Mouse (Mus musculus): Measurements from ENCODE around the gene Kit. TPM values are rescaled to one million over a fixed set of nuclear protein-coding genes. Genes with fewer than 3 reads are reported as not detected.
A peak's percentile ranks its signal among the peaks of the same experiment; 100 is the strongest.

The Kit gene
- 47.2 and 48.1 TPM in 2 replicates for polyA plus RNA-seq (2015; fragmentation: Nextera tagmentation; extraction: Ambion mirVana)

DNA sequence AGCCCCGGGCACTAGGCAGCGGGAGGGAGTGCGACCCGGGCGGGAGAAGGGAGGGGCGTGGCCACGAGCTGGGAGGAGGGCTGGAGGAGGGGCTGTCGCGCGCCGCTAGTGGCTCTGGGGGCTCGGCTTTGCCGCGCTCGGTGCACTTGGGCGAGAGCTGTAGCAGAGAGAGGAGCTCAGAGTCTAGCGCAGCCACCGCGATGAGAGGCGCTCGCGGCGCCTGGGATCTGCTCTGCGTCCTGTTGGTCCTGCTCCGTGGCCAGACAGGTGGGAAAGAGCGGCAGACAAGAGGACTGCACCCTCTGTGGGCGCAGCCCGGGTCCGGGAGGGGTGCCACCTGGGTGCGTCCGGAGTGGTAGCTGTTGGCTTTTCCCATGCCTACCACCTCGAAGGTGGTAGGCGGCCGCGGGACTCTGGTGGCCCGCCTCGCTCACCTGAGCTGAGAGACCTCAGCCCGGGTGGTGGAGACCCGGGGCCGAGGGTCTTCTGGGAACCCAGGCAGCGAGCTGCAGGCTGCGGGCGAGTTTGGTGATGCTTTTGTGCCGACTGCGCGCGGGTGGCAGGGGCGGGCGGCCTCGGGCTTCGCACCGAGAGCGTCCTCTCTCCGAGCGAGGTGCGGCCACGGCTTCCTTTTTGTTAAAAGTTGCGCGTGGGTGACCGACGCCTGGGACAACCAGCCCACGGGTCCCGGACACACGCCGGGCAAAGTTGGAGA, at the start of gene Kit:
Gene Kit (plus strand): TSS at position 65 of the 715 bp plus-strand sequence.
- Histone ChIP-seq H3K9me3 (no peaks in the 10 kb centered on the region), H3K9ac (peak within 1 kb of the TSS; percentile 89), H3K36me3 (no peaks in the 10 kb centered on the region), H3K4me1 (replicated peaks) (peaks cover 33% of the 10 kb centered on the region), H3K4me3 (peak within 1 kb of the TSS; percentile 76), H3K27ac (replicated peaks) (peak within 1 kb of the TSS; percentile 88), H3K4me2 (peak within 1 kb of the TSS; percentile 85), H3K27me3 (no peaks in the 10 kb centered on the region; the same call in 1 of the 2 replicates)
- ATAC-seq (ENCODE audit: low read depth): peak; percentile 94
- WGBS: under 1% methylated on average over 59 of the region's 65 CpGs

DNA sequence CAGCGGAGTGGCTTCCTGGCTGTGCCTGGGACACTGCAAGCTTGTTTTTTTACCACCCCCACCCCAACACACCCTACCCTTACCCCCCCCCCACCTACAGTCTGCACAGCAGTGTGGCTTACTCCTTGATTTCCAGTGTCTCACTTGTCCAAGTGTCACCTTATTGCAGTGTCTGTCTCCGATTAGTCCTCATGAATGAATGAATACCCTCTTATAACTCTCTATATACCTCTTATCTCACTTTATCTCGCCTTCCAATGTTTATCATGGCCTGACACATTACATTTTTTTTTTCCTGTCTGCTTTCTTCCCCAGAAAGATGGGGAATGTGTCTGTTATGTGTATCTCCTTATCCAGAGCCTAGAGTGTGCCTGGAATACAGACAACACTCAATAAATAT, 38.6 kb upstream of the Kit start:
- Histone ChIP-seq H3K36me3 (no peaks in the 10 kb centered on the region), H3K9ac (no peak overlapping the region), H3K4me1 (replicated peaks) (peaks cover 10% of the 10 kb centered on the region), H3K4me3 (no peak overlapping the region), H3K9me3 (no peaks in the 10 kb centered on the region), H3K4me2 (no peak overlapping the region), H3K27ac (replicated peaks) (no peak overlapping the region), H3K27me3 (no peaks in the 10 kb centered on the region)
- no peak for ATAC-seq (ENCODE audit: low read depth)
- 82% methylated on average over 3 of the region's 3 CpGs for WGBS

DNA sequence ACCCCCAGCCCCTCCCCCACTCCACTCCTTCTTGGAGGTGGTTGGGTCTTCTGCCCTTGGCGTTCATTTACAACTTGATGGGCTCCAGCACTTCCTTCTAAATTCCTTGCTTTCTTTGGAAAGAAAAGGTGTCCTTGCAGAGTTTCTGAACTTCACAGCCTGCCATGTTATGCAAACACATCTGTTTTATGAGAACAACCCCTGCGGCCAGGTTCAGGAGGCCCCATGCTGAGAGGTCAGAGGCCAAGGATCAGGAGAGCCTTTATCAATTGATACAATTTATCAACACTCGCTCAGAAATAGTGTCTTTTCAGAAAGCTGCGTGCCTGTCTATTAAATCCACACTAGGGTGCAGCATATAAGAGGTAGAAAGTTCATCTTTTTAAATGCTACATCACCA, 37.0 kb upstream of the Kit start:
- 33% methylated on average over 4 of the region's 4 CpGs for WGBS
- ATAC-seq (ENCODE audit: low read depth): no peak
- H3K4me1 ChIP-seq (replicated peaks): peaks cover 10% of the 10 kb centered on the region

DNA sequence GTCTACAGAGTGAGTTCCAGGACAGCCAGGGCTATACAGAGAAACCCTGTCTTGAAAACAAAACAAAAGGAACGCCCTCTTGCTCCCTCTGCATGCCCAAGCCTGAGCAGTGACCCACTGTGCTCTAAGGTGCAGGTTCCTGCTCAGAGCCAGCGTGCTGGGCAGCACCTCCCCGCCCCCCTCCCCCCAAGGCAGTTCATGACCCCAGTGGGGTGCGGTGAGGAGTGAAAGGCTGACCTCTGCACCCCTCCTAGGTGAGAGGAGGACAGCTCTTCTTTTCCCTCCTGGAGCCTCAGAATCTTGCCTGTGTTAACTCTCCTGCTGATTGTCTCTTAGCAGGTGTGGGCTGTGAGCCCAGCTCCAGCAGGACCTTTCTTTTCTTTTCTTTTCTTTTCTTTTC, 36.3 kb upstream of the Kit start:
- Histone ChIP-seq H3K27ac (replicated peaks) (no peak overlapping the region), H3K36me3 (no peaks in the 10 kb centered on the region), H3K27me3 (no peaks in the 10 kb centered on the region), H3K4me3 (no peak overlapping the region), H3K9ac (no peak overlapping the region), H3K4me2 (no peak overlapping the region), H3K9me3 (no peaks in the 10 kb centered on the region), H3K4me1 (replicated peaks) (peaks cover 10% of the 10 kb centered on the region)
- no peak for ATAC-seq (ENCODE audit: low read depth)
- WGBS: 24% methylated on average over 4 of the region's 4 CpGs

More for the DNA sequence above, 37.0 kb upstream of the Kit start:
- Histone ChIP-seq H3K4me2 (no peak overlapping the region), H3K27ac (replicated peaks) (no peak overlapping the region), H3K36me3 (no peaks in the 10 kb centered on the region), H3K27me3 (no peaks in the 10 kb centered on the region), H3K9ac (no peak overlapping the region), H3K4me3 (no peak overlapping the region), H3K9me3 (no peaks in the 10 kb centered on the region)

DNA sequence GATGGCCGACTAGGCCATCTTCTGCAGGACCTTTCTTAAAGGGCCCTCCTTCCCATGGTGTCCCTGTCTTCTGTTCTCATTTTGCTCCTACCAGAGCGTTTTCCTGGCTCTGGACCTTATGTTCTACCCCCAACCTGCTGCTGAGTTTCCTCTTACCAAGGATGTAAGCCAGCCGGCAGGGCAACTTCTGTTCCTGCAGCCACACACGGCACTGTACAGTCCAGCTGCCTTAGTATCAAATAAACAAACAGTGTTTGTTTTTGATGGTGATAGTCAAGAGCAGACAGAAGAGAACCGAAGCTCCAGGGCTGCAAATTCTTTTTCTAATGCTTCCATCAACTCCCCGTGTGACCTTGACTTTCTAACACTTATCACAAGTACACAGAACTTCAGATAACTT, 35.6 kb upstream of the Kit start:
- no peak overlapping the region for H3K4me3 ChIP-seq
- no peak for ATAC-seq (ENCODE audit: low read depth)
- no peaks in the 10 kb centered on the region for H3K36me3 ChIP-seq
- no peak overlapping the region for H3K27ac ChIP-seq (replicated peaks)
- H3K9me3 ChIP-seq: no peaks in the 10 kb centered on the region
- H3K27me3 ChIP-seq: no peaks in the 10 kb centered on the region
- no peak overlapping the region for H3K4me2 ChIP-seq
- H3K9ac ChIP-seq: no peak overlapping the region
- 41% methylated on average over 6 of the region's 6 CpGs for WGBS
- H3K4me1 ChIP-seq (replicated peaks): peaks cover 10% of the 10 kb centered on the region

DNA sequence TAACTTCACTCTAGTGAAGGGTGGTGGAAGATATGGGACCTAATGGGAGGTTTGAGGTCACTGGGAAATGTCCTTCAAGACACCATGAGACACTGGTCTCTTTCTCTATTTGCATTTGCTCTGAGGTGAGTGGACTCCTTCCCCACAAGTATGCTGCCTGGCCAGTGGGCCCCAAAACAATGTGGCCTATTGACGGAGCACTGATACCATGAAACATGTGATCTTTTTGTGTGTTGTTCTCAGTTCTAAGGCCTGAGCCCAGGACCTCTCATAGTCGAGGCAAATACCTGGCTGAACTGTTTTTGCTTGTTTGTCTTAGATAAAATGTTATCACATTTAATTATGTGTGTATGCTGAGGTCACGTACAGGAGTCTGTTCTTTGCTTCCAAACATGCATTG, 31.0 kb upstream of the Kit start:
- Histone ChIP-seq H3K4me1 (replicated peaks) (no peaks in the 10 kb centered on the region), H3K27ac (replicated peaks) (no peak overlapping the region), H3K4me2 (no peak overlapping the region), H3K9ac (no peak overlapping the region), H3K36me3 (no peaks in the 10 kb centered on the region), H3K4me3 (no peak overlapping the region), H3K27me3 (no peaks in the 10 kb centered on the region), H3K9me3 (no peaks in the 10 kb centered on the region)
- WGBS: 78% methylated on average over 3 of the region's 3 CpGs
- ATAC-seq (ENCODE audit: low read depth): no peak

DNA sequence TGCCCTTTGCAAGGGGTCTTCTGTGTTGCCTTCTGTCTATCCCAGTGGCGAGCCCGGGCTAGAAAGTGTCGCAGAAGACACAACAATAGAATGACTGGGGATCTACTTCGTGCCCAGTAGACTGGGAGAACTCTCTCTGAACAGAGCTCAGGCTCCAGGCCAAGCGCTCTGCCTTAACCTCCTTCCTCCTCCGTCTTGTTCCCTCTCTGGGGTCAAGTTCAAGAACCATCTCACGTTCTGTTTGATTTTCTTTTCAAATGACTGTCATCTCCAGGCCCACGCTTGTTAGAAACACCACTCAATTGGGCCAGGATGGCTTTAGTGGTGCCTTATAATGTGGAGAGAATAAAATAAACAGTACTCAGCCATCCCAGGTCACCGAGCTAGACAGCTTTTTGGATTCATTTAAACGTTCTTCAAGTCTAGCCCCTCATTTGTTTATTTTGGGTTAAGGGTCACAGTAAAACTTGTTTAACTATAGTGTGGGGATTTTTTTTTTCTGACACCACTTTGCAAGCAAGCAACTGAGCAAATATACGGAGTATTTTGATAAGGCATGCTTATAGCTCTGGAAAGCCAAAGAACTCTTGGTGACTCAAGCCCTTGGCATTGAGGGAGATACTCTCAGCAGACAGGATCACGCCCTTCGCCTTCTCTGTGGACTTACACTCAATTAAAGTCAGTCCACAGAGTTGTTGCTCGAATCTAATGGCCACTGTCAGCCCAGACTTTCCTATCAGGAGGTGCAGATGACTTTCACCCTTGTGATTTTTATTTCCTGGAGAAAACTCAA, 30.0 kb upstream of the Kit start:
- Histone ChIP-seq H3K4me2 (no peak overlapping the region), H3K9me3 (no peaks in the 10 kb centered on the region), H3K9ac (no peak overlapping the region), H3K4me1 (replicated peaks) (no peaks in the 10 kb centered on the region), H3K4me3 (no peak overlapping the region), H3K27me3 (no peaks in the 10 kb centered on the region), H3K27ac (replicated peaks) (no peak overlapping the region), H3K36me3 (no peaks in the 10 kb centered on the region)
- no peak for ATAC-seq (ENCODE audit: low read depth)
- WGBS: 78% methylated on average over 14 of the region's 14 CpGs

DNA sequence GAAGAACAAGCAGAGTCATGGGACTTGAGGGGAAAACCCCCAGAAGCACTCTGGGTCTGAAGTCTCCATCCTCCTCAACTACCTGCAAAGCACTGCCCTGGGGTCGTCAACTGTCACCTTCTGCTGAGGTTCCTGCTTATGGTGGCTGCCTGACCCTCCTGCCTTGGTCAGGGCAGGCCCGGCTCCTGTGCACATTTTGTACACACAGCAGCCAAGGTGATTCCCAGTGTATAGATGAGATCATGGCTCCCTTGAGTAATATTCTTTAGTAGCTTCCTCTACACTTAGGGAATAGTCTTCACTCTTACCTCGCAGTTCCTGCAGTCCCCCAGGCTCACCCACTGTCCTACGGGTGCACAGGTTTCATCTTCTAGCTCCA, 29.5 kb upstream of the Kit start:
- H3K4me1 ChIP-seq (replicated peaks): no peaks in the 10 kb centered on the region
- H3K4me2 ChIP-seq: no peak overlapping the region
- H3K9me3 ChIP-seq: no peaks in the 10 kb centered on the region
- H3K27ac ChIP-seq (replicated peaks): no peak overlapping the region
- H3K36me3 ChIP-seq: no peaks in the 10 kb centered on the region
- no peaks in the 10 kb centered on the region for H3K27me3 ChIP-seq
- H3K4me3 ChIP-seq: no peak overlapping the region
- ATAC-seq (ENCODE audit: low read depth): no peak
- no peak overlapping the region for H3K9ac ChIP-seq
- 84% methylated on average over 4 of the region's 4 CpGs for WGBS

DNA sequence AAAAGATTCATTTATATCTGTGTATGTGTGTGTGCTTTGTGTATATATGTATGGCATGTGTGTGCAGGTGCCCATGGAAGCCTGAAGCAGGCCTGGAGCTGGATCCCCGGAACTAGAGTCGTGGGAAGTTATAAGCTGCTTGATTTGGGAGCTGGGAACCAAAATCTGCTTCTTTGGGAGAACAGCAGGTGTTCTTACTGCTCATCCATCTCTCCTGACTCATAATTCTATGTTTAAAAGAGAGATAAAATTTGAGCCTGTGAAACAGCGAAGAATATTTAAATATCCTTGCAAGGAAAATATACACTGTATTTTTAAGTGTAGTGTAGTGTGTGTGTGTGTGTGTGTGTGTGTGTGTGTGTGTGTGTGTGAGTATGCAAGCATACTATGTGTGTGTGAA, 21.7 kb upstream of the Kit start:
- Histone ChIP-seq H3K27me3 (no peaks in the 10 kb centered on the region), H3K36me3 (no peaks in the 10 kb centered on the region), H3K4me2 (no peak overlapping the region), H3K4me3 (no peak overlapping the region), H3K4me1 (replicated peaks) (no peaks in the 10 kb centered on the region), H3K9me3 (no peaks in the 10 kb centered on the region), H3K9ac (no peak overlapping the region), H3K27ac (replicated peaks) (no peak overlapping the region)
- no peak for ATAC-seq (ENCODE audit: low read depth)
- 95% methylated on average over 3 of the region's 3 CpGs for WGBS

DNA sequence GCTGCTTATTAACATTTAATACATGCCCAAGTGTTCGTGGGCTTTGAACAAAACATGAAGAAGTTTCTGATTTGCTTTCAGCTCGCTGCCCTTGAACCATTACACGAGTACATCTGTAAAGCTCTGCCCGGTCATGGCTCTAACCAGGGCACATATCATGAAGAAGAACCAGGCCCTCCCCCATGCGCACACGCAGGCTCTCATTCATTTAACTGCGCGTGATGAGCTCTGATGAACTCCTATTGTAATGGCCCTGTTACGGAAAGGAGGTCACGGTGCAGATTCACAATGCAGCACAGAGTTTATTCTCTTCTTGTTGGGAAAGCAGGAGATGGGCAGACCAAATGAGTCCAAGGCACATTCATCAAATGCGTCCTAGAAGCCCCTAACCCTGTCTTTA, 17.1 kb upstream of the Kit start:
- Histone ChIP-seq H3K27me3 (no peaks in the 10 kb centered on the region), H3K4me2 (no peak overlapping the region), H3K9me3 (no peaks in the 10 kb centered on the region), H3K36me3 (no peaks in the 10 kb centered on the region), H3K4me1 (replicated peaks) (no peaks in the 10 kb centered on the region), H3K4me3 (no peak overlapping the region), H3K27ac (replicated peaks) (no peak overlapping the region), H3K9ac (no peak overlapping the region)
- WGBS: 56% methylated on average over 11 of the region's 11 CpGs
- ATAC-seq (ENCODE audit: low read depth): no peak

DNA sequence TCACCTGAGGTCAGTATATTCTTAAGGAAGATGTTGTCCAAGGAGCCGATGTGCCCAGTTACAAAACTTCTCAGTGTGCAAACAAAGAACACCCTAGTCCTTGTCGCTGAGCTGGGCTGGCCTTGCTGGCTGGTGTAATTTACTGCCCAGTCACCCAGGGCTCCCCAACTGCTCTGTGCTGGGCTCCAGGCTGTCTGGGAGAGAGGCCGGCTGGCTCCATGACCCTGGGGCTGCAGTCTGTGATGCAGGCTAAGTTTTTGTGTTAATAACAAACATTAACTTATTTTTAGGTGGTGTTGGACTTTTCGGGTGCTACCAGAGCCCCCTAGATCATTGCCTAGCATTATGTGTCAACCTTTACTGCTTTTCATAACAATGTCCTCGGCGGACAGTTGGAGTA, 15.4 kb upstream of the Kit start:
- H3K4me1 ChIP-seq (replicated peaks): no peaks in the 10 kb centered on the region
- no peak for ATAC-seq (ENCODE audit: low read depth)
- no peaks in the 10 kb centered on the region for H3K36me3 ChIP-seq
- WGBS: 38% methylated on average over 6 of the region's 6 CpGs
- H3K9ac ChIP-seq: no peak overlapping the region
- no peak overlapping the region for H3K4me3 ChIP-seq
- no peaks in the 10 kb centered on the region for H3K27me3 ChIP-seq
- H3K27ac ChIP-seq (replicated peaks): no peak overlapping the region
- H3K9me3 ChIP-seq: no peaks in the 10 kb centered on the region
- no peak overlapping the region for H3K4me2 ChIP-seq

DNA sequence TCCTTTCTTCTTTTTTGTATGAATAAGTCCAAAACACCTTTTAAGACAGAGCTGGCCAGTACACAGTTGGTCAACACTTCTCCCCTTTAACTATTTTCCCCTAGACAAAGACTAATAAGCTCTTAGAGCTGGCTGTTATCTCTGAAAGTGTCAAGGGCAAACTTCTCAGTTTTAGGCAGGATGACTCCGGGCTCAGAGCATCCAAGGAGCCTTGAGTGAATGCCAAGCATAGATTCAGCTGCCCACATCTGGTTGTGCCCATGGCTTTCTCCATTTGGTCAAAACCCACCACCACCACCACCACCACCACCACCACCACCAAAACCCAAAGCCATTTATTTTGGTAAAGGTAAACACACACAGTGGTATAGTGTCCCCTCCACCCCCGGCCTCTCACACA, 13.5 kb upstream of the Kit start:
- 94% methylated on average over 2 of the region's 2 CpGs for WGBS
- no peak for ATAC-seq (ENCODE audit: low read depth)
- Histone ChIP-seq H3K9me3 (no peaks in the 10 kb centered on the region), H3K36me3 (no peaks in the 10 kb centered on the region), H3K9ac (no peak overlapping the region), H3K27me3 (no peaks in the 10 kb centered on the region), H3K4me3 (no peak overlapping the region), H3K4me2 (no peak overlapping the region), H3K4me1 (replicated peaks) (no peaks in the 10 kb centered on the region), H3K27ac (replicated peaks) (no peak overlapping the region)

Measured in neural tube, embryonic 13.5 days (tissue).